Mouse (Mus musculus) retina, embryonic 14.5 days (tissue): ENCODE results near the gene Zfp672.
"Not testable (repeated sequence)": the region's sequence is repeated elsewhere in the genome, so short reads cannot be mapped to it uniquely, and the experiment has no call there.

Experiments used
- DNase-seq: peaks from one replicate; pipeline ENCODE4 v3.0.0-alpha.2; 2015; ENCODE audit warnings: low spot score

Zfp672 gene

GRCm38 (mm10) chr11:58330276-58331148 lies at the start of gene Zfp672, which contains the start of gene Sh3bp5l:
Zfp672 (minus strand) TSS chr11:58330339.
Sh3bp5l (plus strand) TSS chr11:58330724.
- DNase-seq: peak; percentile 94

DNA sequence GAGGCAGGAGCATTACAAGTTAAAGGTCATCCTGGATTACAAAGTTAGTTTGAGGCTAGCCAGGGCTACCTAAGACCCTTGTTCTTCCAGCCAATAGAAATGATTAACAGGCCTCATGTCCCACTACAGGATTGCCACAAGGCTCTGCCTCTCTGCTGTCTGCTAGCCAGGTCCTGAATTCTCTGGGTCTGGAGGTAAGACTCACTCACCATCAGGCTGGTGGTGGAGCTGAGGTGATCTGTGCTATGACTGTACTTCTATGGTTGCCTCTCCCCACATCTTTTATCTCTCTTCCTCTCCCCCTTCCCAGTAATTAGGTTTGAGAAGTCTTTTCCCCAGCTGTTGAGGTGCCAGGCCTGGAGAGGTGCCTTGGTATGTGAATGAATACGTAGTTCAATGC lies 49.4 kb upstream of the Zfp672 start:
- DNase-seq: no peak

DNA sequence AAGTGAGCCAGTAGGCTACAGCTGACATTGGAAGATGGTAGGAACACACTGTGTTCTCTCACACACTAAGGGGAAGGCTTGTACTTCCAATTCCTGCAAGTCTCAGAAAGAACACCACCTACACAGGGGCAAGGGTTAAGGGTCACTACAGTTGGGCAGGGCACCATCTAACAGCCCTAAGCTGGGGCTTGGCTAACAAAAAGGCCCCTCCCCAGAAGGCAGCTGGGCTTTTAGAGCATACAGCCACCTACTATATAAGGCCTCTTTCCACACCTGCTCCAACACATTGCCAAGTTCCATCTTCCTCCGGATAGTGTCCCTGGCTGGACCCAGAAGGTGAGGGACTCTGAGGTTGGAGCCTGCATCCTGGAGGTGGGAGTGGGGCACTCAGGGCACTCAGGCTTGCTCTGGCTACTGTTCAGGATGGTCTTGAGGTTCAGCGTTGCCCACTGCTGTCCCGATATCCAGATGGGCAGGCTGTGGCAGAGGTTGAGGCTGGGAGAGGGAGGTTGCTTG lies 48.7 kb upstream of the Zfp672 start, which contains the start of gene Lypd8:
TSS of gene Lypd8 (plus strand) at position 281 of the 516 bp plus-strand sequence.
- DNase-seq: no peak

GRCm38 (mm10) chr11:58377686-58378085 lies 47.5 kb upstream of the Zfp672 start:
- DNase-seq: no peak

DNA sequence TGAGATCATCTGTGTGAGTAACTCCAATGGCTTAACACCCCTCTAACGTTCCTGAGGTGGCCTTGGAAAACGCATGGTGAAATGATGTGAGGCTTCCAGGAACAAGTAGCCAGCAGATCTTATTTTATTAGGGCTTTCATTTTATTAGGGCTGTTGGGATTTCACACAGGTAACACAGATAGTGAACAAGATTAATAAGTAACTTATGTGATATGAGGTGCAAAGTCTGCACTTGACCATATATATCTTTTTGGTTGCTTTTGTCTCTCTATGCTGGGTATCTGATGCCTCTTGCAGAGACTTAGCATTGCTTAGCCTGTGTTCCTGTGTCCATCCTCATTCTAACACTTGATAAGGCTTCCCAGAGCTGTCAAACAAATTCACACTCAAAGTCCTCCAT lies 47.1 kb upstream of the Zfp672 start:
- DNase-seq: no peak

- not testable (repeated sequence) for DNase-seq
Measured at GRCm38 (mm10) chr11:58366191-58366590, 36.1 kb upstream of the Zfp672 start.

- no peak for DNase-seq
Measured at GRCm38 (mm10) chr11:58364454-58364853, 34.3 kb upstream of the Zfp672 start.

- not testable (repeated sequence) for DNase-seq
Measured at GRCm38 (mm10) chr11:58362562-58362961, 32.4 kb upstream of the Zfp672 start.

GRCm38 (mm10) chr11:58357844-58358534 lies 27.9 kb upstream of the Zfp672 start:
- DNase-seq: no peak

DNA sequence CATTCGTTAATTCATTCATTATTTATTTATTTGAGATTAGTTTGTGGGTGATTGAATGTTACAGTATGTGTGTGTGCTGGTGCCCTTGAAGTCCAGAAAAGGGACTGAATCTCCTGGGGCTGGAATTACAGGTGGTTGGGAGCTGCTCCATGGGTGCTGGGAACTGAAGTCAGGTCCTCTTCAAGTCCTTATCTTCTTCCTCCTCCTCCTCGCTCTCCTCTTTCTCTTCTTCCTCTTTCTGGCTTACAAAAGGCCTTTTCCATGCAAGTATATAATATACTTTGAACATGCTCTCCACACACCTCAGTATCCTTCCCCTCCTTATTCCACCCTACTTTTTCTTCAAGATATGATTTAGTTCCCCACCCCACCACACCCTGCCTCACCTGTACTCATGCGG lies 26.9 kb upstream of the Zfp672 start:
- DNase-seq: no peak

DNA sequence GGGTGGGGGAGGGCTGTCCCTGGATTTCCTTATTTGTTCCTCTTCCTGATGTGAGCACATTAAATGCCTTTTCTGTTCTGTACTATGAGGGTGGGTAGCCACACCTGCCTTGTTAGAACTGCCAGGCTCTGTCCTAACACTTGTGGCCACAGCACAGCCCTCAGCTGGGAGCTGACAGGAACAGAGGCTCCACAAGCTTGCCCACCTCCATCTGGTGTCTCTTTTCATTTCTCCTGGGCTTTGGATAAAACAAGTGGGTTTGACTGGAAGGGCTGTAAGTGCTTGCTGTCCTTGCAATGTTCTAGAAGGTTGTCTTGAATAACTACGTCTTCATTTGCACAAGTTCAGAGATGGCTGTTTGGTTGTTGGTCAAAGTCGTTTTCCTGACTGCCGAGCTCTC lies 24.8 kb upstream of the Zfp672 start:
- DNase-seq: no peak

GRCm38 (mm10) chr11:58354476-58354875 lies 24.3 kb upstream of the Zfp672 start:
- DNase-seq: no peak

GRCm38 (mm10) chr11:58353709-58354108 lies 23.6 kb upstream of the Zfp672 start:
- no peak for DNase-seq

DNA sequence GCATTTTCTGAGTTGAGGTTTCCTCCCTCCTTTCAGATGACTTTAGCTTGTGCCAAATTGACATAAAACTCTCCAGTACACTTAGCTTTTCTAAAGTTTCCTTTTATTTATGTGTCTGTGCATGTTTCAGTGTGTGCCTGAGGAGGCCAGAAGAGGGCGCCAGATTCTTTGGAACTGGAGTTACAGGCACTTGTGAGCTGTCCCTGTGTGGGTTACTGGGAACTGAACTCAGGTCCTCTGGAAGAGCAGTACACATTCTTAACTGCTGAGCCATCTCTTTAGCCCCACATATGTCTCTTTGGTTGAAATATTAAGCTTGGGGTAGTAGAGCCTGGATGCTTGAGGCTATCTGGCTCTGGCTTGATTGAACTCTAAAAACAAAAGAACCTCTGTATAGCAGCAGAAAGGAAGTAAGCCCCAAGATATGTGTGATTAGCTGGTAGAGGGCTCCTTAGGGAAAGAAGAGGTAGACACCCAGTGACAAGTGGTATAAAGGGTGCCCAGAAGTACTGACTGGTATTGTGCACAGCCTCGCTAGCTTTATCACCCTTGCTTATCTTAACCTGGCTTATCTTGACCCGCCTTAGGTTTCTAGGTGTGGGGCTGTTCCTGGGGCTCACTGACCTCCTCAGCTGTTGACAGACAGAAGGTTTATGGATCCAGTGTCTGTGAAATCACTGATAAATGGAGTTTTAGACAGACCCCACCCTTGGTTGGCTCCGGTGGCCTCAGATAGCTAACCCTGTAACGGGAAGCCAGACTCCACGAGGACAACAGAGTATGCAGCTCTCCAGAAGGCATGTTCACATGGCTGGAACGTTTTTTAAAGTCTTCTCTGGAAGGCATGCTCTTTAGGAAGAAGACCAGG lies 22.8 kb upstream of the Zfp672 start:
- DNase-seq: peak; percentile 22

- DNase-seq: no peak
Measured at GRCm38 (mm10) chr11:58351179-58351578, 21.0 kb upstream of the Zfp672 start.

- DNase-seq: no peak
Measured at GRCm38 (mm10) chr11:58350628-58351027, 20.5 kb upstream of the Zfp672 start.

GRCm38 (mm10) chr11:58346745-58347144 lies 16.6 kb upstream of the Zfp672 start:
- DNase-seq: no peak

GRCm38 (mm10) chr11:58334746-58335145 lies 4.6 kb upstream of the Zfp672 start:
- no peak for DNase-seq

DNA sequence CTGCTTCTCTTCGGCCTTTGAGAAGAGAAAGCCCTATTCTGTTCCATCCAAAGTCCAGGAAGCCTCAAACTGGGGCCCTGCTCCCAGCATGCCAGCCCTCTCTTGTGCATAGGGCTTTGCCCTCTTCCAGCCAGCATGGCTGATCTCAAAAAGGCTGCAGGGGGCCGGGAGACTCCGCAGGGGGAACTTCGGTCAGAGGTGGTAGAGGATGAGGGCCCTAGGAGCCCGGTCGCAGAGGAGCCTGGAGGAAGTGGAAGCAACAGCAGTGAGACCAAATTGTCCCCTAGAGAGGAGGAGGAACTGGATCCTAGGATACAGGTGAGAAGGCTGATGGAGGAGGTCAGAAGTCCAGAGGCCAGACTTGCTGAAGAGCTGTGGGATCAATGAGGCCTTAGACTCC lies 1.4 kb upstream of the Zfp672 start:
- no peak for DNase-seq

- DNase-seq: no peak
Measured at GRCm38 (mm10) chr11:58331149-58331495, 983 bp upstream of the Zfp672 start.

- no peak for DNase-seq
Measured at GRCm38 (mm10) chr11:58329906-58330275, 248 bp downstream of the Zfp672 start.

DNA sequence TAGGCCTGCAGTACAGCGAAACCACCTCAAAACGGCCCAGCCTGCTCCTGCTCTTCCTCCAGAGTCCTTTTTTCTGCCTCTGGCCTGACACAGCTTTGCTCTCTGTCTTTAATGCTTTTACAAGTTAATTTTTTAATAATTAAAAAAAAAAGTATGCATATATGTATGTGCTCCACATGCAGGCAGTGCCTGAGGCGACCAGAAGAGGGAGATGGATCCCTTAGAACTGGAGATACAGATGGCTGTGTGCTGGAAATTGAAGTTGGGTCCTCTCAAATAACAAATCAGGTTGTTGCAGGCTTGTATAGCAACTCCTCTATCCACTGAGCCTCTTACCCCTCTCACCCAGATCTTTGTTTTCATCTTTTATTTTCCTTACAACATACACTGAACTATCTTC lies 3.4 kb downstream of the Zfp672 start:
- DNase-seq: peak; percentile 15
